3 mouse cellular contexts compared by ENCODE assay signal in genomic region chr3:37599641-37600040, GRCm38 (mm10). TPM values are rescaled to one million over a fixed set of nuclear protein-coding genes. Genes with fewer than 3 reads are reported as not detected.
A peak's percentile ranks its signal among the peaks of the same experiment; 100 is the strongest.
DNase-seq lines count a peak whose midpoint lies in the region; TF ChIP-seq lines count a peak whose summit lies in the region.
"Not testable (repeated sequence)": the region's sequence is repeated elsewhere in the genome, so short reads cannot be mapped to it uniquely, and the experiment has no call there.

No protein-coding gene starts in this region.

- H3K4me1 ChIP-seq in heart, embryonic 10.5 days: peaks cover 19% of the 10 kb centered on the region
- not testable (repeated sequence) for H3K4me1 ChIP-seq in testis, adult 2 months (ENCODE audit: control insufficient read depth, insufficient read depth, low read length)

- not testable (repeated sequence) for H3K27ac ChIP-seq in heart, embryonic 10.5 days; testis, adult 2 months (ENCODE audit: control insufficient read depth, insufficient read depth, low read depth, low read length)

- 90% methylated on average over 14 of the region's 14 CpGs for WGBS in heart, embryonic 10.5 days

- DNase-seq in heart, adult 11 months: peak; percentile 91
- DNase-seq in heart, embryonic 10.5 days (ENCODE audit: low spot score): peak; percentile 66

- not testable (repeated sequence) for H3K36me3 ChIP-seq in heart, embryonic 10.5 days; testis, adult 2 months (ENCODE audit: control insufficient read depth, insufficient read depth, low read length)

- H3K27me3 ChIP-seq in heart, embryonic 10.5 days (ENCODE audit: insufficient read depth, poor library complexity, severe bottlenecking); testis, adult 2 months (ENCODE audit: control insufficient read depth, insufficient read depth, low read length): not testable (repeated sequence)

- not testable (repeated sequence) for TF ChIP-seq CTCF in testis, adult 2 months (IDR thresholded peaks at IDR 0.05; ENCODE audit: control insufficient read depth, insufficient read depth, insufficient replicate concordance, low read depth, low read length)

- H3K9me3 ChIP-seq in heart, embryonic 10.5 days: not testable (repeated sequence)

- TF ChIP-seq POLR2A in testis, adult 2 months (IDR thresholded peaks at IDR 0.05; ENCODE audit: control insufficient read depth, low read depth, low read length): not testable (repeated sequence)

- H3K4me3 ChIP-seq in heart, embryonic 10.5 days: not testable (repeated sequence)
- H3K4me3 ChIP-seq in testis, adult 2 months (ENCODE audit: control insufficient read depth, low read depth, low read length): peak overlapping the region; percentile 67

RNA-seq across cellular contexts. Expression of gene Spry1, which starts 40.1 kb away (rescaled TPM):
- polyA plus RNA-seq in heart, embryonic 10.5 days (2016; fragmentation: Nextera tagmentation; extraction: Ambion mirVana): 5.3 and 8.1 TPM in 2 replicates
- polyA plus RNA-seq in testis, adult 2 months (2012; rRNA removed): 4.3 and 4.6 TPM in 2 replicates
